Mouse (Mus musculus) heart, embryonic 13.5 days (tissue): ENCODE measurements at regions not wholly inside any gene's neighbourhood (a gene's known extent, or its start where the extent isn't known, plus 50 kb on each side); places are given as distances from the start of the nearest gene placed in this dataset.

Experiments used
- ATAC-seq: fragments of 200-750 bp; cut with Nextera tagmentation; 2 replicates; pipeline ENCODE4 v1.8.0; 2017; ENCODE audit warnings: moderate TSS enrichment; ENCODE audit not compliant: insufficient number of reproducible peaks, low FRiP score, low TSS enrichment; ENCODE audit errors: extremely low read depth
- H3K27ac ChIP-seq: fragments of 300-500 bp; sonication (generic); replicated peaks from 2 replicates; pipeline ENCODE4 v1.5.1; 2015; ENCODE audit warnings: moderate library complexity, mild to moderate bottlenecking, inconsistent platforms
- H3K27me3 ChIP-seq: fragments of 300-500 bp; sonication (generic); replicated peaks from 2 replicates; pipeline ENCODE4 v1.6.1; 2015; ENCODE audit warnings: mild to moderate bottlenecking, inconsistent platforms
- H3K36me3 ChIP-seq: fragments of 300-500 bp; sonication (generic); 2 replicates; pipeline ENCODE4 v1.6.1; 2015; ENCODE audit warnings: mild to moderate bottlenecking, inconsistent platforms
- H3K4me1 ChIP-seq: fragments of 300-500 bp; sonication (generic); 2 replicates; pipeline ENCODE4 v1.6.1; 2015; ENCODE audit warnings: inconsistent platforms
- H3K4me2 ChIP-seq: fragments of 300-500 bp; sonication (generic); 2 replicates; pipeline ENCODE4 v1.6.1; 2015; ENCODE audit warnings: inconsistent platforms, mild to moderate bottlenecking, moderate library complexity
- H3K4me3 ChIP-seq: fragments of 300-500 bp; sonication (generic); 2 replicates; pipeline ENCODE4 v1.5.1; 2015; ENCODE audit warnings: moderate library complexity, mild to moderate bottlenecking, inconsistent platforms
- H3K9ac ChIP-seq: fragments of 300-500 bp; sonication (generic); 2 replicates; pipeline ENCODE4 v1.6.1; 2015; ENCODE audit warnings: inconsistent platforms, mild to moderate bottlenecking, moderate library complexity
- H3K9me3 ChIP-seq: fragments of 300-500 bp; sonication (generic); 2 replicates; pipeline ENCODE4 v1.6.1; 2016; ENCODE audit warnings: inconsistent platforms
- WGBS: fragments of 180-500 bp; shearing (Covaris S2); methylation state at CpG from one replicate; pipeline ENCODE4 v1.1.7; 2015; ENCODE audit warnings: mixed read lengths; 5-methylcytosine and 5-hydroxymethylcytosine counted together

GRCm38 (mm10) chr16:95057596-95057995 is 60.1 kb upstream of the Kcnj6 start:
- no peaks in the 10 kb centered on the region for H3K36me3 ChIP-seq
- no peak overlapping the region for H3K27ac ChIP-seq
- no peak overlapping the region for H3K9ac ChIP-seq
- 17% methylated on average over 1 of the region's 1 CpGs for WGBS
- H3K4me3 ChIP-seq: no peak overlapping the region
- no peak overlapping the region for H3K4me2 ChIP-seq
- ATAC-seq: no peak
- no peaks in the 10 kb centered on the region for H3K4me1 ChIP-seq
- H3K27me3 ChIP-seq: no peaks in the 10 kb centered on the region
- peaks cover 12% of the 10 kb centered on the region; the same call in 1 of the 2 replicates for H3K9me3 ChIP-seq

- H3K9ac ChIP-seq: no peak overlapping the region
- WGBS: 76% methylated on average over 6 of the region's 6 CpGs
- no peaks in the 10 kb centered on the region for H3K27me3 ChIP-seq
- no peaks in the 10 kb centered on the region for H3K4me1 ChIP-seq
- H3K9me3 ChIP-seq: no peaks in the 10 kb centered on the region
- no peaks in the 10 kb centered on the region for H3K36me3 ChIP-seq
- H3K27ac ChIP-seq: no peak overlapping the region
- no peak for ATAC-seq
- no peak overlapping the region for H3K4me3 ChIP-seq
- no peak overlapping the region for H3K4me2 ChIP-seq
These were observed 66.9 kb upstream of the Kcnj6 start for GRCm38 (mm10) chr16:95064423-95064822.

GRCm38 (mm10) chr16:95066687-95067086 is 69.2 kb upstream of the Kcnj6 start:
- Histone ChIP-seq H3K4me3 (no peak overlapping the region), H3K36me3 (no peaks in the 10 kb centered on the region), H3K27me3 (no peaks in the 10 kb centered on the region), H3K27ac (no peak overlapping the region), H3K4me1 (no peaks in the 10 kb centered on the region), H3K9ac (no peak overlapping the region), H3K9me3 (no peaks in the 10 kb centered on the region), H3K4me2 (no peak overlapping the region)
- WGBS: 86% methylated on average over 3 of the region's 3 CpGs
- ATAC-seq: no peak

GRCm38 (mm10) chr16:95092471-95093221 is 95.1 kb upstream of the Kcnj6 start:
- no peak overlapping the region for H3K4me2 ChIP-seq
- no peak overlapping the region for H3K27ac ChIP-seq
- no peaks in the 10 kb centered on the region for H3K4me1 ChIP-seq
- no peak overlapping the region for H3K9ac ChIP-seq
- H3K9me3 ChIP-seq: no peaks in the 10 kb centered on the region
- 63% methylated on average over 6 of the region's 6 CpGs for WGBS
- H3K4me3 ChIP-seq: no peak overlapping the region
- H3K27me3 ChIP-seq: no peaks in the 10 kb centered on the region
- ATAC-seq: no peak
- no peaks in the 10 kb centered on the region for H3K36me3 ChIP-seq

- H3K4me1 ChIP-seq: no peaks in the 10 kb centered on the region
- no peaks in the 10 kb centered on the region for H3K27me3 ChIP-seq
- no peak overlapping the region for H3K9ac ChIP-seq
- H3K4me3 ChIP-seq: no peak overlapping the region
- no peak overlapping the region for H3K4me2 ChIP-seq
- no peaks in the 10 kb centered on the region for H3K36me3 ChIP-seq
- no peak overlapping the region for H3K27ac ChIP-seq
- no peak for ATAC-seq
- WGBS: 18% methylated on average over 10 of the region's 10 CpGs
- H3K9me3 ChIP-seq: no peaks in the 10 kb centered on the region
These were observed 96.3 kb upstream of the Kcnj6 start for GRCm38 (mm10) chr16:95093753-95094152.

GRCm38 (mm10) chr16:95100954-95101353 is 103.5 kb upstream of the Kcnj6 start:
- no peak overlapping the region for H3K27ac ChIP-seq
- no peak overlapping the region for H3K9ac ChIP-seq
- no peak overlapping the region for H3K4me2 ChIP-seq
- WGBS: 61% methylated on average over 9 of the region's 9 CpGs
- no peak for ATAC-seq
- H3K36me3 ChIP-seq: no peaks in the 10 kb centered on the region
- no peaks in the 10 kb centered on the region for H3K27me3 ChIP-seq
- no peak overlapping the region for H3K4me3 ChIP-seq
- H3K9me3 ChIP-seq: no peaks in the 10 kb centered on the region
- H3K4me1 ChIP-seq: no peaks in the 10 kb centered on the region

- H3K4me1 ChIP-seq: no peaks in the 10 kb centered on the region
These were observed 120.0 kb upstream of the Kcnj6 start for GRCm38 (mm10) chr16:95117531-95117930.

GRCm38 (mm10) chr16:95119293-95119692 is 121.8 kb upstream of the Kcnj6 start:
- H3K9me3 ChIP-seq: no peaks in the 10 kb centered on the region
- WGBS: 41% methylated on average over 4 of the region's 4 CpGs
- no peak for ATAC-seq

More at GRCm38 (mm10) chr16:95117531-95117930, 120.0 kb upstream of the Kcnj6 start:
- 24% methylated on average over 8 of the region's 8 CpGs for WGBS
- Histone ChIP-seq H3K36me3 (no peaks in the 10 kb centered on the region), H3K9ac (no peak overlapping the region), H3K27ac (no peak overlapping the region), H3K27me3 (no peaks in the 10 kb centered on the region), H3K9me3 (no peaks in the 10 kb centered on the region), H3K4me2 (0 out of 2 replicates have a peak overlapping the region, but pooled peaks have one; percentile 18), H3K4me3 (no peak overlapping the region)
- ATAC-seq: no peak

GRCm38 (mm10) chr16:95122048-95122447 is 124.5 kb upstream of the Kcnj6 start:
- Histone ChIP-seq H3K9ac (no peak overlapping the region), H3K9me3 (no peaks in the 10 kb centered on the region), H3K4me3 (no peak overlapping the region), H3K27ac (no peak overlapping the region), H3K27me3 (no peaks in the 10 kb centered on the region), H3K4me2 (no peak overlapping the region), H3K4me1 (no peaks in the 10 kb centered on the region), H3K36me3 (no peaks in the 10 kb centered on the region)
- ATAC-seq: no peak
- WGBS: 52% methylated on average over 7 of the region's 7 CpGs

More at GRCm38 (mm10) chr16:95119293-95119692, 121.8 kb upstream of the Kcnj6 start:
- Histone ChIP-seq H3K4me1 (no peaks in the 10 kb centered on the region), H3K9ac (no peak overlapping the region), H3K36me3 (no peaks in the 10 kb centered on the region), H3K4me3 (no peak overlapping the region), H3K27ac (no peak overlapping the region), H3K27me3 (no peaks in the 10 kb centered on the region), H3K4me2 (no peak overlapping the region)

GRCm38 (mm10) chr16:95127616-95128015 is 129.7 kb upstream of the Kcnj15 start:
- Histone ChIP-seq H3K27ac (no peak overlapping the region), H3K9ac (no peak overlapping the region), H3K36me3 (no peaks in the 10 kb centered on the region), H3K4me2 (no peak overlapping the region), H3K27me3 (no peaks in the 10 kb centered on the region), H3K9me3 (no peaks in the 10 kb centered on the region), H3K4me1 (no peaks in the 10 kb centered on the region), H3K4me3 (no peak overlapping the region)
- WGBS: 39% methylated on average over 8 of the region's 8 CpGs
- no peak for ATAC-seq

- no peaks in the 10 kb centered on the region for H3K9me3 ChIP-seq
- no peak for ATAC-seq
These were observed 125.5 kb upstream of the Kcnj15 start for GRCm38 (mm10) chr16:95131815-95132214.

GRCm38 (mm10) chr16:95138809-95139208 is 118.5 kb upstream of the Kcnj15 start:
- no peaks in the 10 kb centered on the region for H3K27me3 ChIP-seq
- H3K4me3 ChIP-seq: no peak overlapping the region
- H3K9ac ChIP-seq: no peak overlapping the region
- 64% methylated on average over 3 of the region's 3 CpGs for WGBS
- ATAC-seq: no peak
- no peak overlapping the region for H3K4me2 ChIP-seq
- H3K4me1 ChIP-seq: no peaks in the 10 kb centered on the region
- H3K9me3 ChIP-seq: no peaks in the 10 kb centered on the region
- H3K36me3 ChIP-seq: no peaks in the 10 kb centered on the region
- no peak overlapping the region for H3K27ac ChIP-seq

More at GRCm38 (mm10) chr16:95131815-95132214, 125.5 kb upstream of the Kcnj15 start:
- no peak overlapping the region for H3K9ac ChIP-seq
- H3K4me1 ChIP-seq: no peaks in the 10 kb centered on the region
- no peak overlapping the region for H3K4me2 ChIP-seq
- no peak overlapping the region for H3K27ac ChIP-seq
- no peak overlapping the region for H3K4me3 ChIP-seq
- WGBS: 50% methylated on average over 5 of the region's 5 CpGs
- H3K36me3 ChIP-seq: no peaks in the 10 kb centered on the region
- no peaks in the 10 kb centered on the region for H3K27me3 ChIP-seq
